Mouse (Mus musculus) heart, adult 11 months (tissue): ENCODE results near the gene Hnf4a.
A peak's percentile ranks its signal among the peaks of the same experiment; 100 is the strongest.
"Not testable (repeated sequence)": the region's sequence is repeated elsewhere in the genome, so short reads cannot be mapped to it uniquely, and the experiment has no call there.

ENCODE experiments used
- DNase-seq: peaks from one replicate; pipeline ENCODE4 v3.0.0; 2022

Hnf4a gene

DNA sequence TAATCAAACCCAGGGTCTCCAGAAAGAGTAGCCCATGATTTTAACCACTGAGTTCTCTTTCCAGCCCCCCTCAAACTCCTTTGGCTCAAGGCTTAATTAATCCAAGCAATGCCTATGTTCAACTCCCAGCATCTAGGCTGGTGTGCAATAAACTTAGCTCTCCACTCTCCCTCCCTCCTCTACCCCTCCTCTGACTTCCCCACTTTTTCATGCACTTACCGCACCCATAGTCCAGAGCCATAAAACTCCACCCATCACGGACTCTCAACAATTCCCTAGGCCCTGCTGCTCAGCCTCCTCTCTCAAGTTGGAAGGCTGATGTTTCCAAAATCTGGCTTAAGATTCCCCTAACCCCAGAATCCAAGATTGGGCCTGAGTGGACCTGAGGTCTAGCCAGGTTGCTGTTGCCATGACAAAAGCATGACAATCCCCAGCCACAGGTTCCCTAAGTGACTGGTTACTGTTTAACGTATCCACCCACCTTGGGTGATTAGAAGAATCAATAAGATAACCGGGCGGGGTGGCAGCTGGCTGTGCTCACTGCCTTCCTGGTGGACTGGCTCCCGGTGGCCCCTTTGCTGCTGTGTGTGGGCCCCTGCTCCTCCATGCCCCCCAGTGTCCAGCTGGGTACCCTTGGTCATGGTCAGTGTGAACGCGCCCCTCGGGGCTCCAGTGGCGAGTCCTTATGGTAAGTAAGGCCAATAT lies at the start of gene Hnf4a:
Hnf4a (plus strand) TSS at position 509 of the 705 bp plus-strand sequence.
- DNase-seq = no peak

DNA sequence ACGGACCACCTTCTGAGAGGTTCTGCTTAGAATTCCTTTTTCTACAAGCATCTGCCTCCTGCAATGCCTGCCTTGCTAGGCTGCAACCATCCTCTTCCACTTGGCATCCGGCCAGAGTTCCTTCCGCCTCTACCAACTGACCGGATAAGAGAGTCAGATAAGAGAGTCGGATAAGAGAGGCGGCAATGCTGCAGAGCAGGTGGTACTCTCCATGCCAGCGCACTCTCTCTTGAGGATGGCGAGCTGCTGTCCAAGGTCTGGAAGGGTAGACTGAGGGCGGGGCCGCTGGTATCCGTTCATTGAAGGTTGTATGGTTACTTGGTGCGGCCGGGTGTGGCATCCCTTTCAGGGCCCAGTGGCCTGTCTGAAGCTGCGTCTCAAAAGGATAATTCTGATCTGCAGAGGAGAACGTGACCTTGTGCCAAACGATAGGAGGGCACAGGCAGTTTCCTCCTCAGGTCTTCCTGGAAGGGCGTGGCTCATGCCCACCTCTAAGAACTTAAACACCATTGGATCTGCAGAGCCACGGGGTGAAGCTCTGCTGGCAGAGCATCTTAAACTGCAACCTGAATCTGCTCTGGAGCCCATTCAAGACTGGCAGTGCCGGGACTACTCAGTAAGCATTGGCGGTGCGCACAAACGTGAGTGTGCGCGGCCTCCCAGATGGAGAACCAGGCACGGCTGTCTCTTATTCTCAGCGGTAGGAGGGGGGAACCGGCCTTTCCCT lies 47.9 kb upstream of the Hnf4a start:
- DNase-seq = no peak

DNA sequence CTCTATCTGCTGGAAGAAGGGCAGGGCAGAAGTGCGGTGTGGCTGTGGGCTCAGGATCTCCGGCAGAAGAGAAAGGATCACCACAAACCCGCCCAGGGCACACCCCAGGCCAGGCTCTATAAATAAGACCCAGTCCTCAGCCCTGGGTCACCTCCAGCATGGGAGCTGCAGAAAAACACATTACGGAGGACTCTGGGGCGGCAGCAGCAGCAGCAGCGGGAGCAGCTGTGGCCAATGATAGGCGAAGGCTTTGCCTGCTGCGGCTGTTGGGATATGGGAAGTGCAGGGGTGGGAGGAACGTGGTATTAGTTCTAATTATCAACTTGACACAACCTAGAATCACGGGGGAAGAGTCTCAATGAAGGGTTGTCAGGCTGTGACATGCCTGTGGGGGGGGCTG lies 47.2 kb upstream of the Hnf4a start:
- DNase-seq = peak; percentile 95

DNA sequence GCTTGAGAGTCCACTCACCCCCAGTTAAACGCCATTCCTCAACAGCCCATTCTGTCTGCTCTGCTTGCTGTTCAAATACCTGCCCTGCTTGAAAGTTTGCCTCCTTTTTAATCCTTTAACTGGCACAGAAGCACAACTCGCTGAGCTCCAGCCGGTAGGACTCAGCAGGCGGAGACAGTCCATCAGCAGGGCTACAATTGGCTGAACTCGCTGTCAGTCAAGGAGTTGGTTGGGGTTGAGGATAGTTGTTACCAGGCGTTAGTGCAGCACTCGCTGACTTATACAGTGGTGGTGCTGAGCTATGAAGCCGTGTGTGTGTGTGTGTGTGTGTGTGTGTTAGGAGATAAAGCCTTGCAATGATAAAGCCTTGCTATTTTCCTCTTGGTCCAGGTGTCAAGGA lies 46.0 kb upstream of the Hnf4a start:
- peak; percentile 91 for DNase-seq

DNA sequence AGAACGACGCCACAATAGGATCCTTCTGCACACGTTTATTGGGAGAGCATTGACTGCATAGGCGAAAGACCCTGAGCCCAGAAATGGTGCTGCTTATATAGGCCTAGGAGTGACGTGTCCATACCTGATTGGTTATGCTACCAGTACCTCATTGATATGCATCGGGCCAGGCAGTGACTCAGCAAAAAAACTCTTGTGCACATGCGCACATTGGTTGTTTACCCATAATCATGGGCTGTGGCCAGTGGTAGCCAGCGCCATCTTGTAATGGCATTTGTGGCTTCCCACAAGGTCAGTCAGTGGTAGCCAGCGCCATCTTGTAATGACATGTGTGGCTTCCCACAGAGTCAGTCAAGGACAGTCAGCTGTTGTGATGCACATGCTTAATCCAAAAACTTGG lies 45.3 kb upstream of the Hnf4a start:
- not testable (repeated sequence) for DNase-seq

DNA sequence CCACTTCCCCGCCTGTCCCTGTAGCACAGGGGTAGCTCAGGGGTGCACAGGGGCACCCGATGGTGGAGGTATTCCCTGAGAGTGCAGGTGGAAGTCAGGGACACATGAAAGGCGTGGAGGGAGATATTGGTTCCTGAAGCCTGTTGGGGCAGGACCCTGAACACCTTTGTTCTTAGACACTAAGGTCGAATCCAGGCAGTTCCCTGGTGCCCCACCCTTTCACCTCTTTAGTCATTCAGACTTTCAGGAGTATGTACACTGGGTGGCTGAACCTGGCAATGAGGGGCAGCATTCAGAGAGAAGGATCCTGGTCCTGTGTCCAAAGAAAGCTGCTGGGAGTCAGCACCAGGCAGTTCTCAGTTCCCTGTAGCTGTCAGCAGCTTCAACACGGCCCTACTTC lies 44.2 kb upstream of the Hnf4a start:
- no peak for DNase-seq

DNA sequence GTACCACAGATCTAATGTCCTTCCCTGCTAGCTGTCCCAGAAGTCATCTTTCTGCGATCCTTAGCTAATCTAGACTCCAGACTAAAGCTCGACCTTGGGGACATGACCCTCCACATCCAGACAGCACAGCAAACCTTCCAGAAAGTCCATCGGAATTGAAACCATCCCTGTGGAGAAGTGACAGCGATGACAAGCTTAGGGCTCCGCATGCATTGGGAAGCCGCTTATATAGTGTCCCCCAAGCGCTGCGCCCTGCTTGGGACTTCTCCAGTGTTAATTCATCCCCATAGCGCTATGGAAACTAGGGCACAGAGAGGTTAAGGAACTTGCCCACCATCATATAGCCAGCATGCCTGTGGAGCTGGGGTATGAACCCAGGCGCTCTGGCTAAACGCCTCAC lies 43.8 kb upstream of the Hnf4a start:
- DNase-seq = peak; percentile 91

DNA sequence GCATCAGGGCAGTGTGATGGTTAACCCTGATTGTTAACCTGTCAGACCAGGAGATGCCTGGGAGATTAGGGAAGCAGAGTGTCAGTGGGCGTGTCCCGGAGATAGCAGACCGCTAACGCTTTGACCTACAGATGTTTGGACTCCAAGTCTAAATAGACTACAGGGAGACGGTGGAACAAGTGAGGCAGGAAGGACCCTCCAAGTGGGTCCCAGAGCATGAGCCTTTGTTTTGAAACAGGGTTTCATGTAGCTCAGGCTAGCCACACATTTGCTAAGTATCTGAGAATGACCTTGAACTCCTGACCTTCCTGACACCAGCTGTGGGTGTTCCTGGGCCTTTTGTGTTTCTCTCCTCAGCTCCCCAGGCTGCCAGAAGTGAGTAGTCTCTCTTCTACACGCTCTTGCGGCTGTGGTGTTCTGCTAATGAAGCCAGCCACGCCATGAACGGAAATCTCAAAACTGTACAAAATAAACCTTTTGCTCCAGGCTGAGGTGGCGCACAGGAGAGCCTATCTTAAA lies 43.3 kb upstream of the Hnf4a start:
- no peak for DNase-seq

DNA sequence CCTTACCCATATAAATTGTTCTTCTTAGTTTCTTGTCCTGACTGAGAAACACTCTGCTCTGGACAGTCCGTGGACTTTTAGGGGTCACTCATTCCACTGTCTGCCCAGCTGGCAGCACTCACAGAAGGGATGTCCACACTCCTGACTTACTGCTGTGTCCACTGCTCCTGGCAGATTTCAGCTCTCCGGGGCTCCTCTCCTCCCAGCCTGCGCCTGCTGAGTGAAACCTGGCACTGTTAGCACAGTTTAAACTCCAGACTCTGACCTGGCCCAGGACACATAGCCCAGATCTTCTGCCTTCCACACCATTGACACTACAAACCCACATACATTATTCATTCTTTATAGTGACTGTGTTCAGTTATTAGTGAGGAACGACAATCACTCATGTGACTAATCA lies 42.6 kb upstream of the Hnf4a start:
- peak; percentile 92 for DNase-seq

GRCm38 (mm10) chr2:163464562-163464961 lies 42.0 kb upstream of the Hnf4a start:
- DNase-seq = peak; percentile 95

GRCm38 (mm10) chr2:163466771-163467170 lies 39.8 kb upstream of the Hnf4a start:
- DNase-seq = no peak

GRCm38 (mm10) chr2:163467585-163467984 lies 39.0 kb upstream of the Hnf4a start:
- peak; percentile 91 for DNase-seq

GRCm38 (mm10) chr2:163468866-163469265 lies 37.7 kb upstream of the Hnf4a start:
- no peak for DNase-seq

- peak; percentile 91 for DNase-seq
These were observed 36.9 kb upstream of the Hnf4a start for GRCm38 (mm10) chr2:163469711-163470110.

DNA sequence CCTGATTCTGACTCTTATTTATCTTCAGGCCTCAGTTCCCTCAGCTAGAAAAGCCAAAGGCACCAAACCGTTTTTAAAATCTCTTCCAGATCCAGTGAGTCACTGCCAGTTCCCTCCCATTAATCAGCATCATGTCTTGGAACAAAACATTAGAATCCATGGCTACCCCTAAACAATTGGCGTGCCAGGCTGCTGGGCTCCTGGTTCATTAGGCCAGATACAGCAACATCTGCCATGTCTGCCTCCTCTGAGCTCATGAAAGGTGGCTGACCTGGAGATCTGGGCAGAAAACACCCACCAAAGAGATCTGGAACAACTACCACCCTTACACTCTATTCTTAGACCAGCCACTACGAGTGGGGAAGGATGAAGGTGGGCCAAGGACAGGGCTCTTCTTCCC lies 35.5 kb upstream of the Hnf4a start:
- DNase-seq = peak; percentile 97

DNA sequence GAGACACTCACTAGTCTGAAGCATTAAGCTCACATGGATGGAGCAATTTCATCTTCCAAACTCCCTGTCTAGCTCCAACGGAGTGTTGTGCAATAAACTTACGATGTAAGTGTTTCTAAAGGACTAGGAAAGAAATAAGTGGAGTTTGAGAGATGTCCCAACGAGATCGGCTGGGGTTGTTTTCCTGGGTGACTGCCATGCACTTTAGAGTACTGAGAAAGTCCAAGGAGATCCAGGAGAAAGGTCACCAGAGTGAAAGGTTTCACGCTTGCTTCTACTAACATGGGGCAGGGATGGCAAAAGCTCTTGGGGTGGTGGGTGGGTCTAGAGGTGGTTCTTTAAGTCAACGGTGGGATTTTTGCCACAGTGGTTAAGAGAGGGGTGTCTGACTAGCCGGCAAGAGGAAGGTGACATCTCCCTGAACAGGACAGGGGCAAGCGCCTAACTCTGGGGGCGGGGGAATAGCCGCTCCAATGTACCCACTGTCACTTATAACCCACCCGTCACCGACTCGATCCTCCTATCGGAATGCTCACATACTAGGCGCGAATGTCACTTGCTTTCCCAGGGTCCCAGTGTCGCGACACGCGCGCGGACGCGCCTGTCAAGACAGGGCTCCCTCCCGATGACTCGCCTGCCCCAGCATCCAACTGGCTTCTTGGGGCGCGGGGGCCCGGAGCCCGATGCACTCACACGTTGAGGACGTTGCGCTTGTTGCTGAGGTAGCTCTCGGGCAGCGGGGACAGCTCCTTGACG lies 34.7 kb upstream of the Hnf4a start:
- no peak for DNase-seq

- peak; percentile 99 for DNase-seq
These were observed 34.1 kb upstream of the Hnf4a start, which contains the start of gene Fitm2 for GRCm38 (mm10) chr2:163472466-163472851. Gene Fitm2, minus strand, starts transcription at chr2:163472629.

GRCm38 (mm10) chr2:163480191-163480825 lies 26.3 kb upstream of the Hnf4a start:
- no peak for DNase-seq

GRCm38 (mm10) chr2:163481539-163482029 lies 25.0 kb upstream of the Hnf4a start:
- no peak for DNase-seq

- no peak for DNase-seq
These were observed 19.2 kb upstream of the Hnf4a start for GRCm38 (mm10) chr2:163487360-163487759.

- no peak for DNase-seq
These were observed 16.8 kb upstream of the Hnf4a start for GRCm38 (mm10) chr2:163489725-163490291.

- no peak for DNase-seq
These were observed 16.0 kb upstream of the Hnf4a start for GRCm38 (mm10) chr2:163490656-163491055.
